Mouse (Mus musculus): Measurements from ENCODE around the gene Tnfrsf17. TPM values are rescaled to one million over a fixed set of nuclear protein-coding genes. Genes with fewer than 3 reads are reported as not detected.
A peak's percentile ranks its signal among the peaks of the same experiment; 100 is the strongest.
"Not testable (repeated sequence)": the region's sequence is repeated elsewhere in the genome, so short reads cannot be mapped to it uniquely, and the experiment has no call there.

The Tnfrsf17 gene
- polyA plus RNA-seq, 1 experiment: not detected

DNA sequence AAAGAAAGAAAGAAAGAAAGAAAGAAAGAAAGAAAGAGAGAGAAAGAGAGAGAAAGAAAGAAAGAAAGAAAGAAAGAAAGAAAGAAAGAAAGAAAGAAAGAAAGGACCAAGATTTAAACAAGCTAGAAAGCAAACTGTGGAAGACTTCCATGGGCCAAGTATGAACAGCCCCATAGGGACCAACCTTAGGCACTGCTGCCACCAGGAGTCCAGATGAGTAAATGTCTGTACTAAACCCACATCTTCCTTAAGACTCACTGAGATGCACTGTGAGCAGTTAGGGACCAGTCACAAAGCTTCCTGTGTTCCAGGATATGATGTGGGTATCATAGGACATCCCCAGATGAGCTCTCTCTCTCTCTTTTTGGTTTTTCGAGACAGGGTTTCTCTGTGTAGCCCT is 15.9 kb upstream of the Tnfrsf17 start:
- not testable (repeated sequence) for H3K4me1 ChIP-seq (ENCODE audit: control insufficient read depth, insufficient read depth, low read length); H3K27ac ChIP-seq (ENCODE audit: insufficient read depth, low read length); H3K4me3 ChIP-seq (ENCODE audit: insufficient read depth, low read length)
- 0 out of 2 replicates have a peak, but pooled peaks have one; percentile 3 for TF ChIP-seq CTCF (IDR thresholded peaks at IDR 0.05; ENCODE audit: borderline replicate concordance, insufficient read depth, low read length)

DNA sequence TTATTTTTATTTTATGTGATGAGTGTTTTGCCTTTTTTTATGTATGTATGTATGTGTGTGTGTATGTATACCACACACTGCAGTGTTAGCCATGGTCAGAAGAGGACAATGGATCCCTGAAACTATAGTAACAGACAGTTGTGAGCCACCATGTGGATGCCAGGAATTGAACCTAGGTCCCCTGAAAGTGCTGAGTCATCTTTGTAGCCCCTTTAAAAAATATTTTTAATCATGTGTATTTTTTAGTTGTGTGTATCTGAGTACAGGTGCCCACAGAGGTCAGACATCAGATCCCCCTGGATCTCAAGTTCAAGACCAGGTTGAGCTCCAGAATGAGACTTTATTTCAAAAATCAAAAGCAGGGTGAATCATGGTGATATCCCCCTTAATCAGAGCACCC is 9.9 kb upstream of the Tnfrsf17 start:
- Histone ChIP-seq H3K27ac (ENCODE audit: insufficient read depth, low read length) (no peak overlapping the region), H3K4me3 (ENCODE audit: insufficient read depth, low read length) (no peak overlapping the region), H3K4me1 (ENCODE audit: control insufficient read depth, insufficient read depth, low read length) (no peaks in the 10 kb centered on the region)
- TF ChIP-seq CTCF (IDR thresholded peaks at IDR 0.05; ENCODE audit: borderline replicate concordance, insufficient read depth, low read length) (no peak), POLR2A (IDR thresholded peaks at IDR 0.05; ENCODE audit: low read depth, low read length) (no peak)

DNA sequence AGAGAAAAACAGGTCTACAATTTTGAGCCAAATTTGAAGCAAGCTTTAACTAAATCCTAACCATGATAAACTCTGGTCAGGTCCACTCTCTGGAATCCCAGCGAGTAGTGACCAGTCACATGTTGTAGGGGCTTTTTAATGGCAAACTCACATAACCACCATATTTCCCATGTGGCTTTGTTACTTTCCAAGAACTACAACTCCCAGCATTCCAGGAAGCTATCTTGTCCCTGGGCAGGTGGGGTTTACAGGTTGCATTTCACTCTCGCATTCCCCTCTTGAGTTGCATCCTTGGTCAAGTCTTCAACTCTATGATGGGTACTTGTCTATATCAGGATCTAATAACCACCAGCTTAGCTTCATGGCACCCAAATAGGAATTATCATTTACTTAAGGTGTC is 8.1 kb upstream of the Tnfrsf17 start:
- H3K4me3 ChIP-seq (ENCODE audit: insufficient read depth, low read length): no peak overlapping the region
- H3K4me1 ChIP-seq (ENCODE audit: control insufficient read depth, insufficient read depth, low read length): no peaks in the 10 kb centered on the region
- TF ChIP-seq CTCF (IDR thresholded peaks at IDR 0.05; ENCODE audit: borderline replicate concordance, insufficient read depth, low read length) (no peak), POLR2A (IDR thresholded peaks at IDR 0.05; ENCODE audit: low read depth, low read length) (no peak)
- no peak overlapping the region for H3K27ac ChIP-seq (ENCODE audit: insufficient read depth, low read length)

DNA sequence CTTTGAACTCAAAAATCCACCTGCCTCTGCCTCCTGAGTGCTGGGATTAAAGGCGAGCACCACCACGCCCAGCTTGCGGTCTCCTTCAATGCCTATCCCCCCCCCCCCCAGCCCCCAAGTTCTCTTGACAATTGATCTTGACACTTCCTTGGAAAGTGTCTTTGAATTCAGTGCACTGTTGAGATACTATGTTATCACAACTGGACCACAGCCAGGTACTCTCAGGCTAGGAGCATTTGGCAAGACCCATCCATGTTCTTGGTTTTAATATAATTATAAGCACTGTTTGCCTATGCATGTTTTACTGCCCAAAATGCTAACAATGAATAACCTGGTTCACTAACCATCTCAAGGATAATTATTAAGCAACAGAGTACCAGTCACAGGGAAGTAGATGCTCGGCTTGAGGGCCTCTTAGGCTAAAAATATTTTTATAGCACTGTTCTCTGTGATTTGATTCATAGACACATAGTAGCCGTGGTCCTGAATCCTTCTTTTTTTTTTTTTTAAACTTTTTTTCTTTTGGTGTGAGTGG is 2.2 kb downstream of the Tnfrsf17 start:
- H3K4me1 ChIP-seq (ENCODE audit: control insufficient read depth, insufficient read depth, low read length): no peaks in the 10 kb centered on the region
- no peak overlapping the region for H3K4me3 ChIP-seq (ENCODE audit: insufficient read depth, low read length)
- no peak overlapping the region for H3K27ac ChIP-seq (ENCODE audit: insufficient read depth, low read length)
- TF ChIP-seq CTCF (IDR thresholded peaks at IDR 0.05; ENCODE audit: borderline replicate concordance, insufficient read depth, low read length): no peak
- no peak for TF ChIP-seq POLR2A (IDR thresholded peaks at IDR 0.05; ENCODE audit: low read depth, low read length)

GRCm38 (mm10) chr16:11316748-11317147 is 3.1 kb downstream of the Tnfrsf17 start:
- Histone ChIP-seq H3K27ac (ENCODE audit: insufficient read depth, low read length) (no peak overlapping the region), H3K4me1 (ENCODE audit: control insufficient read depth, insufficient read depth, low read length) (no peaks in the 10 kb centered on the region), H3K4me3 (ENCODE audit: insufficient read depth, low read length) (no peak overlapping the region)
- TF ChIP-seq POLR2A (IDR thresholded peaks at IDR 0.05; ENCODE audit: low read depth, low read length): no peak
- no peak; the same call in 1 of the 2 replicates for TF ChIP-seq CTCF (IDR thresholded peaks at IDR 0.05; ENCODE audit: borderline replicate concordance, insufficient read depth, low read length)

- Histone ChIP-seq H3K4me1 (ENCODE audit: control insufficient read depth, insufficient read depth, low read length) (no peaks in the 10 kb centered on the region), H3K4me3 (ENCODE audit: insufficient read depth, low read length) (no peak overlapping the region), H3K27ac (ENCODE audit: insufficient read depth, low read length) (no peak overlapping the region)
- TF ChIP-seq CTCF (IDR thresholded peaks at IDR 0.05; ENCODE audit: borderline replicate concordance, insufficient read depth, low read length) (no peak), POLR2A (IDR thresholded peaks at IDR 0.05; ENCODE audit: low read depth, low read length) (no peak)
These were observed 3.7 kb downstream of the Tnfrsf17 start for GRCm38 (mm10) chr16:11317324-11317723.

DNA sequence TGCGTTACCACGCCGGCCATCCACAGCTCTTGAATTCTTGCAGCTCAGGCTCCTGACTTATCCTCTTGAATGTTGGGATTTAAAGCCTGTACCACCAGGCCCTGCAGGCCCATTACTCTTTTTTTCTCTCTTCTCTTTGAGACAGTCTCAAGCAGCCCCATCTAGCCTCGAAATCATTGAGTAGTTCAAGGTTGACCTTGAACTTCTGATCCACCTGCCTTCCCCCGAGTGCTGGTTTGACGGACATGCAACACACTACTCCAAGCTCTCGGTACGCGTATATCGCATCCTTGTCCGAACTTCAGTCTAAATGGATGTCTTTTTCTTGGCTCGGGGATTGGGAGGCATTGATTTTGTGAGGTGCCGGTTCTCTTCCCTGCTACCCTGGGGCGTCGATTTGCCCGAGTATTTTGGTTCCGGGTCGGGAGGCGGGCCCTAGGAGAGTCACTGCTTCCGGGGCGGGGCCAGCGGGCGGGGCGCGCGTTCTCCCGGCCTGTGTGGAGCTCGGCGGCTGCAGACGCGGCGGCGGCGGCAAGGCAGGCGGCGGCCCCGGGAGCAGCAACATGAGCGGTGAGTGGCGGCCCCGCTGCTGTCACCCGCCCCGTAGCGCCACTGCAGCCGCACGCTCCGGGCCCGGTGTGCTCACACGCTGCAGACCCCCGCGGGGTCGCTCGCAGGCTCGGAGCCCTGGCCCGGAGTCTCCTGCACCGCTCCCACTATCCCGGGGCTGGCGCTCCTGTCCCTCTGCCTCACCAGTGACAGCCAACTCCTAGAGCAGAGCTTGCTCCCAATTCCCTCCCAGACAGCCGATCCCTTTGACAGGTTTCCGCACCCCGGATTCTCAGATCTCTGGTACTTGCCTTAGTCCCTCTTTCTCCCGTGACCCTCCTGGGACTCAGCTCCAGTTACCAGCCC is 9.1 kb downstream of the Tnfrsf17 start, which contains the start of gene Snx29:
Snx29 (plus strand) TSS at position 500 of the 915 bp plus-strand sequence.
- TF ChIP-seq CTCF (IDR thresholded peaks at IDR 0.05; ENCODE audit: borderline replicate concordance, insufficient read depth, low read length) (no peak), POLR2A (IDR thresholded peaks at IDR 0.05; ENCODE audit: low read depth, low read length) (peak; percentile 64)
- Histone ChIP-seq H3K4me3 (ENCODE audit: insufficient read depth, low read length) (peak within 1 kb of the TSS; percentile 67), H3K4me1 (ENCODE audit: control insufficient read depth, insufficient read depth, low read length) (no peaks in the 10 kb centered on the region)

GRCm38 (mm10) chr16:11323324-11324051 is 9.9 kb downstream of the Tnfrsf17 start:
- Histone ChIP-seq H3K4me1 (ENCODE audit: control insufficient read depth, insufficient read depth, low read length) (no peaks in the 10 kb centered on the region), H3K27ac (ENCODE audit: insufficient read depth, low read length) (no peak overlapping the region), H3K4me3 (ENCODE audit: insufficient read depth, low read length) (peak overlapping the region; percentile 67)
- TF ChIP-seq CTCF (IDR thresholded peaks at IDR 0.05; ENCODE audit: borderline replicate concordance, insufficient read depth, low read length): no peak
- TF ChIP-seq POLR2A (IDR thresholded peaks at IDR 0.05; ENCODE audit: low read depth, low read length): no peak

More for the DNA sequence above, 9.1 kb downstream of the Tnfrsf17 start, which contains the start of gene Snx29:
- H3K27ac ChIP-seq (ENCODE audit: insufficient read depth, low read length): no peak within 1 kb of the TSS

DNA sequence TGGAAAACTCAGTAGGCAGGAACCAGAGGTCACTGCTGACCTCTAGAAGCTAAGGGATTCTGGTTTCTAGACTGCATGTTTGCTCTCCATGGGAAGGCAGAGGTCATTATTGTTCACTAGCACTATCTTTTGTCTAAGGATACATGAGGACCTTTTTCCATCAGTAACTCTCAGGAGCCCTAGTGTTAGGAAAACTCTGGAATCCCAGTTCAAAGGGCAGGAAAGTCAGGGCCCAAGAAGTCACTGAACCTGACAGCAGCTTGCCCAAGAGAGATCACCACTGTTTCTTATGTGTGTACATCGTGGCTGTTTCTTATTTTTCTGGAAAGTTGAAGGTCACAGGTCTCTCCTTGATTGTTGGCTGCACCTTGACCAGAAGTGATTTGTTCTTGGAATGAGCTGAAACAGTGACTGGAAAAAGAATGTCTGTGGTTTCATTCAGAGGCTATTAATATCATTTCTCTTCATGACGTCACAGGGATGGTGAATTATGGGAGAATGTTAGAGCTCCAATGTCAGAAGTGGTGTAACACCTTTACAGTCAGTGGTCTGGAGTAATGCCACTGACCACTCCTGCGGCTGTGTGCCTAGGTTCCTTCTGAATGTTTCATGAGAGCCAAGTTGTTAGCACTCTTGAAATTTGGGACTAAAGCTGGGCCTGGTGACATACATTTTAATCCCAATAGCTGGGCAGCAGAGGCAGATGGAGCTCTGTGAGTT is 16.6 kb downstream of the Tnfrsf17 start:
- no peak for TF ChIP-seq CTCF (IDR thresholded peaks at IDR 0.05; ENCODE audit: borderline replicate concordance, insufficient read depth, low read length)
- no peak for TF ChIP-seq POLR2A (IDR thresholded peaks at IDR 0.05; ENCODE audit: low read depth, low read length)
- no peak overlapping the region for H3K4me3 ChIP-seq (ENCODE audit: insufficient read depth, low read length)

More for the DNA sequence above, 16.6 kb downstream of the Tnfrsf17 start:
- Histone ChIP-seq H3K27ac (ENCODE audit: insufficient read depth, low read length) (no peak overlapping the region; the same call in 1 of the 2 replicates), H3K4me1 (ENCODE audit: control insufficient read depth, insufficient read depth, low read length) (0 out of 2 replicates have a peak, but pooled peaks cover 3% of the 10 kb centered on the region)
